ENCODE assay signal across 14 mouse cellular contexts in the genomic region with DNA sequence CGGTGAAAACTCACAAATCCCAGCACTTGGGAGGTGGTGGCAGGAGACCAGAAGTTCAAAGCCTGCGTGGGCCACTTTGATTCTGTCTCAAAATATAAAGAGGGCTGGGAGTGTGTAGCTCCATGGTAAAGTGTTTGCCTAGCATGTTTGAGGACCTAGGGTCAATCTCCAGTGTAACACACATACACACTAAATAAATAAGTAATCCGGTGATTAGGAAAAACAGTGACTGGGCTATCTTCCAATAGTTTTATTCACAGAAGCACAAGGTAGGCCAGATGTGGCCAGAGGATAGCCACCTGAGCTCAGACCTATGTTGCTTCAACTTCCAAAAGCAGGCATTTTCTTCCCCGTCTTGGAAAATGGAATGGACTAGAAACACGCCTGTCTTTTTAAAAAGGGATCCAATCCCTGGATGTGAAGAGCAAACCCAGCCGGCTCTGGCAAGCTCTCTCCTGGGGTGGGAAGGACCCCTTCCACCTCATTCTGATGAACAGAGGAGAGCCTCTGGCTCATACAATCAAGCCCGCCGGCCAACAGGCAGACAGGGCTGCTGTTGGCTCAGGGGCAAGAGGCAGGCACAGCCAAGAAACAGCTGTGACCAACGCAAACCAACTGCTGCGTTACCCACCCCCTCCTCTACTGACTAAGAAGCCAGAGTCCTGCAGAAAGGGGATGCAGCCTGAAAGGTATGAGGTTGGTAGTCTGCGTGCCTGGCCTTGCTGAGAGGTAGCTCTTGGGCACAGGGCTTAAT.
A peak's percentile ranks its signal among the peaks of the same experiment; 100 is the strongest.
DNase-seq lines count a peak whose midpoint lies in the region; ATAC-seq and TF ChIP-seq lines count a peak whose summit lies in the region.
"Had no signal": no experiment of that assay in that cellular context is flagged by ENCODE, and none has a peak within 500 bp of the region (broad histone marks: within the 10 kb centered on the region; RNA-seq: fewer than 3 reads in every experiment).

No protein-coding gene starts in this region.

- no peak overlapping the region for H3K4me3 ChIP-seq in liver, postnatal 0 days (ENCODE audit: low read depth, low read length)
- H3K4me3 ChIP-seq in embryonic facial prominence, embryonic 11.5 days (ENCODE audit: low read depth, low read length) = no peak overlapping the region
- H3K4me3 ChIP-seq: megakaryocyte, embryonic 14.5 days had no signal

- peak; percentile 35 for DNase-seq in gastrocnemius, postnatal 25 days
- no peak for DNase-seq in gastrocnemius, adult 8-10 months (ENCODE audit: low spot score in 2 of 2)
- DNase-seq in liver, postnatal 0 days = no peak
- DNase-seq in liver = no peak
- DNase-seq in embryonic facial prominence, embryonic 11.5 days (ENCODE audit: low spot score) = peak; percentile 52
- DNase-seq in lung, postnatal 14 days = peak; percentile 60
- DNase-seq in layer of hippocampus, postnatal 36 days = no peak
- DNase-seq: cerebellum, adult 8-10 months; kidney, postnatal 36 days; retina, postnatal 1 day; thymus, postnatal 36 days had no signal

- TF ChIP-seq CTCF in liver, postnatal 0 days (IDR thresholded peaks at IDR 0.05; ENCODE audit: low read depth) = no peak

- no peaks in the 10 kb centered on the region for H3K27me3 ChIP-seq in liver, postnatal 0 days (ENCODE audit: insufficient read depth, low read length)
- H3K27me3 ChIP-seq in embryonic facial prominence, embryonic 11.5 days (ENCODE audit: control insufficient read depth, insufficient read depth, low read length) = no peaks in the 10 kb centered on the region

- no peaks in the 10 kb centered on the region for H3K9me3 ChIP-seq in liver, postnatal 0 days (ENCODE audit: low read length)
- H3K9me3 ChIP-seq in embryonic facial prominence, embryonic 11.5 days (replicated peaks; ENCODE audit: control insufficient read depth, low read length) = no peaks in the 10 kb centered on the region
- H3K9me3 ChIP-seq: megakaryocyte, embryonic 14.5 days had no signal

- peaks cover 23% of the 10 kb centered on the region for H3K4me1 ChIP-seq in liver, postnatal 0 days (ENCODE audit: insufficient read depth)
- peaks cover 19% of the 10 kb centered on the region for H3K4me1 ChIP-seq in embryonic facial prominence, embryonic 11.5 days (ENCODE audit: control insufficient read depth, insufficient read depth, low read length)
- H3K4me1 ChIP-seq: megakaryocyte, embryonic 14.5 days had no signal

- H3K36me3 ChIP-seq in liver, postnatal 0 days (replicated peaks; ENCODE audit: insufficient read depth, low read length) = no peaks in the 10 kb centered on the region
- H3K36me3 ChIP-seq in embryonic facial prominence, embryonic 11.5 days (replicated peaks; ENCODE audit: control insufficient read depth, insufficient read depth, low read depth, low read length) = no peaks in the 10 kb centered on the region

- TF ChIP-seq EP300 in liver, postnatal 0 days (IDR thresholded peaks at IDR 0.05; ENCODE audit: low read depth) = no peak

- no peak overlapping the region for H3K9ac ChIP-seq in liver, postnatal 0 days (replicated peaks)
- no peak overlapping the region for H3K9ac ChIP-seq in embryonic facial prominence, embryonic 11.5 days (replicated peaks; ENCODE audit: low read length)

- peak; percentile 48 for ATAC-seq in liver, postnatal 0 days
- ATAC-seq in embryonic facial prominence, embryonic 11.5 days (replicated peaks; ENCODE audit: insufficient number of reproducible peaks, low FRiP score, low TSS enrichment, low read depth) = no peak
- ATAC-seq in frontal cortex, adult (ENCODE audit: low TSS enrichment) = no peak
- ATAC-seq: forebrain, embryonic 16.5 days had no signal

- H3K27ac ChIP-seq in liver, postnatal 0 days (ENCODE audit: low read depth) = no peak overlapping the region
- H3K27ac ChIP-seq in embryonic facial prominence, embryonic 11.5 days (replicated peaks; ENCODE audit: low read depth, low read length) = peak overlapping the region; percentile 17; the same call in 1 of the 2 replicates

- no peak overlapping the region for H3K4me2 ChIP-seq in liver, postnatal 0 days (ENCODE audit: low read depth, low read length)
- H3K4me2 ChIP-seq in embryonic facial prominence, embryonic 11.5 days (ENCODE audit: low read depth, low read length) = no peak overlapping the region

- 71% methylated on average over 11 of the region's 11 CpGs for WGBS in liver, postnatal 0 days (ENCODE audit: insufficient replicate concordance)
- 64% methylated on average over 11 of the region's 11 CpGs for WGBS in embryonic facial prominence, embryonic 11.5 days

Comparison
In these comparisons a context has a peak if more than half of its experiments do, and no peak if none do; other contexts are left out.
1. DNase-seq: peak in gastrocnemius, postnatal 25 days (single experiment), embryonic facial prominence, embryonic 11.5 days (single experiment) and lung, postnatal 14 days (single experiment); none in gastrocnemius, adult 8-10 months (0 of 2), liver, postnatal 0 days (single experiment), liver (single experiment) and layer of hippocampus, postnatal 36 days (0 of 2).